Mouse (Mus musculus): ENCODE measurements around the gene Cemip.

DNA sequence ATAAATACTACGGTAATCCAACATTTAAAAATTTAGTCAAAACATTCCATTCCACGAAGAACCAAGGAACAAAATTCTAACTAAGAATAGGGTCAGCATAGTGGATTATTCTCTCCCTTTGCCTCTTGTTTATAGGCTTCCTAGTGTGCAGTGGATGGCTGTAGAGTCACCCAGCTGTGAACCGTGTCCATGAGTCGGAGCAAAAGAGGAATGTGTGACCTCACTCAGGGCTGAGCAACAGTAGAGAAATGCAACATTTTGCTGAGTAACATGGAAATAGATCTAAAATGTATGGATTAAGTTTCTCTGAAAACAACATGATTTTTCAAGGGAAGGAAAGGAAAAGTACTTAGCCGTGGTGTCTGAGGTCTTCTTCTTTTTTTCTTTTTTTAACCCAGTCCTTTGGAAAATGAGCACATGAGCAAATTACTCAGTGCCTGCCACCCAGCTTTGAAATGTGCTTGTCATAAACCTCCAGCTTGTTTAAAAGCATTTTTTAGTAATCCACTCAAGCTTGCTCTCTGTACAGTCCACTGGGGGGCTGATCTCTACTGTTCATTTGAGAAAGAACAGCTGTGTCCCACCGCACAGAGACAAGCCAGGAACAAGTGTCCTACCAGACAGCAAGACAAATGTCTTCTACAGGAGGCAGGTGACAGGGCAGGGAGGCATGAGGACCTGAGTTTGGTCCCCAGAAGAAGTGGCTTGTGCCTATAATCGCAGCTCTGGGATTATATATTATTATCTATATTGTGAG lies 8.9 kb downstream of the Cemip start:
- TF ChIP-seq POLR2A (IDR thresholded peaks at IDR 0.05; ENCODE audit: borderline replicate concordance, extremely low read depth, insufficient read depth, insufficient read length, poor library complexity, severe bottlenecking) (no peak), CTCF (IDR thresholded peaks at IDR 0.05; ENCODE audit: borderline replicate concordance, extremely low read depth, insufficient read depth, insufficient read length) (no peak)
